In the genomic region with DNA sequence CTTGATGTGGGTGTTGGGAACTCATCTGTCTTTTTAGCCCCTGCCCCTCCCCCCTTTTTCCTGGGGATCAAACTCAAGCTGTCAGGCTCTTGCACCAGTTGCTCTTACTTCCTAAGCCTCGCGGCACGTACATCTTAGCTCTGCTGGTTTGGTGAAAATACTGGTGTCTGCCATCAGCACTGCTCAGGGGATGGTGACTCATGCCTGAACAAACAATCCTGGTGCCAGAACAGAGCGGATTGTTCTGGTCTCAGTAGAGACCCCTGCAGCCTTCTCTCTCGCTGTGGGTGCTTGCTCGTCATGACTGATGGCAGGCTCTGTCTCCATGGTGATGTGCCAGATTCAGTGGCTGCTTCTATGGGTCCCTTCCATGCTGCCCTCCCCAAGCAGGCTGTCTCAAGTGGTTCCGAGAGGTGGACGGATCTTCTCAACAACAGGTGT, we compare ENCODE assay signal across 12 mouse cellular contexts. TPM values are rescaled to one million over a fixed set of nuclear protein-coding genes. Genes with fewer than 3 reads are reported as not detected.
DNase-seq lines count a peak whose midpoint lies in the region; ATAC-seq lines count a peak whose summit lies in the region.
"Had no signal": no experiment of that assay in that cellular context is flagged by ENCODE, and none has a peak within 500 bp of the region (broad histone marks: within the 10 kb centered on the region; RNA-seq: fewer than 3 reads in every experiment).

No protein-coding gene starts in this region.

- 80% methylated on average over 8 of the region's 8 CpGs for WGBS in hindbrain, embryonic 10.5 days
- WGBS in hindbrain, embryonic 11.5 days: 75% methylated on average over 8 of the region's 8 CpGs

- no peaks in the 10 kb centered on the region for H3K27me3 ChIP-seq in hindbrain, embryonic 10.5 days (ENCODE audit: insufficient read depth, poor library complexity, severe bottlenecking)
- no peaks in the 10 kb centered on the region for H3K27me3 ChIP-seq in hindbrain, embryonic 11.5 days (ENCODE audit: control insufficient read depth, insufficient read depth, low read length)

- H3K9ac ChIP-seq in hindbrain, embryonic 11.5 days (ENCODE audit: low read depth, low read length): no peak overlapping the region

- ATAC-seq in hindbrain, embryonic 11.5 days (ENCODE audit: low FRiP score): no peak

- H3K27ac ChIP-seq in hindbrain, embryonic 10.5 days: peak overlapping the region; percentile 82; the same call in 1 of the 2 replicates
- no peak overlapping the region for H3K27ac ChIP-seq in hindbrain, embryonic 11.5 days (ENCODE audit: low read depth, low read length)
- H3K27ac ChIP-seq: kidney, postnatal 0 days; limb, embryonic 10.5 days had no signal

- H3K4me1 ChIP-seq in hindbrain, embryonic 10.5 days (replicated peaks): peaks cover 40% of the 10 kb centered on the region
- H3K4me1 ChIP-seq in hindbrain, embryonic 11.5 days (replicated peaks; ENCODE audit: control insufficient read depth, insufficient read depth, low read length): no peaks in the 10 kb centered on the region

- H3K36me3 ChIP-seq in hindbrain, embryonic 10.5 days: peaks cover 48% of the 10 kb centered on the region
- H3K36me3 ChIP-seq in hindbrain, embryonic 11.5 days (ENCODE audit: control insufficient read depth, insufficient read depth, low read length): peaks cover 3% of the 10 kb centered on the region; the same call in 1 of the 2 replicates

- no peak for DNase-seq in hindbrain, embryonic 10.5 days (ENCODE audit: low spot score)
- DNase-seq in hindbrain, embryonic 11.5 days (ENCODE audit: low spot score): no peak
- DNase-seq in 416B (ENCODE audit: low read depth) (peak; percentile 82), NIH3T3 (ENCODE audit: low read depth) (peak; percentile 72)
- peak; percentile 79 for DNase-seq in layer of hippocampus, adult 9-11 months
- no peak for DNase-seq in left cerebral cortex, postnatal 4 days
- DNase-seq in embryo, embryonic 11 days: no peak
- DNase-seq in thymus, postnatal 10 days (ENCODE audit: low spot score in 2 of 2): no peak
- DNase-seq: gastrocnemius, postnatal 10 days; heart, postnatal 14 days had no signal

- no peaks in the 10 kb centered on the region for H3K9me3 ChIP-seq in hindbrain, embryonic 10.5 days
- no peaks in the 10 kb centered on the region for H3K9me3 ChIP-seq in hindbrain, embryonic 11.5 days (ENCODE audit: control insufficient read depth, low read length)
- H3K9me3 ChIP-seq: limb, embryonic 10.5 days had no signal

- intact Hi-C loops in left cerebral cortex, postnatal 4 days (cut with DNase I): loop anchor here (10.0 kb wide), 1 partner anchor 558 kb away; no protein-coding TSS in a partner anchor

- H3K4me3 ChIP-seq in hindbrain, embryonic 10.5 days: no peak overlapping the region
- no peak overlapping the region for H3K4me3 ChIP-seq in hindbrain, embryonic 11.5 days (ENCODE audit: low read depth, low read length)
- H3K4me3 ChIP-seq: limb, embryonic 10.5 days had no signal

- no peak overlapping the region for H3K4me2 ChIP-seq in hindbrain, embryonic 11.5 days (replicated peaks; ENCODE audit: low read depth, low read length)

RNA-seq across cellular contexts. Expression of gene Tesc, which starts 35.7 kb away (rescaled TPM):
- polyA plus RNA-seq in hindbrain, embryonic 10.5 days (2016; fragmentation: Nextera tagmentation; extraction: Ambion mirVana): 0.45 and 0.55 TPM in 2 replicates
- 0.63 and 1.4 TPM in 2 replicates for polyA plus RNA-seq in hindbrain, embryonic 11.5 days (2014; fragmentation: Nextera tagmentation; extraction: Ambion mirVana)
- total RNA-seq in left cerebral cortex, postnatal 4 days (2021): 1 to 10 TPM; 3.7 to 5.4 TPM

Comparison
In these comparisons a context has a peak if more than half of its experiments do, and no peak if none do; other contexts are left out.
1. DNase-seq: peak in 416B (single experiment), NIH3T3 (single experiment) and layer of hippocampus, adult 9-11 months (single experiment); none in hindbrain, embryonic 10.5 days (single experiment), hindbrain, embryonic 11.5 days (single experiment), left cerebral cortex, postnatal 4 days (single experiment), embryo, embryonic 11 days (single experiment) and thymus, postnatal 10 days (0 of 2).